Mouse (Mus musculus) intestine, postnatal 0 days (tissue): ENCODE data around the gene Setd2. TPM values are rescaled to one million over a fixed set of nuclear protein-coding genes. Genes with fewer than 3 reads are reported as not detected.

Experiments used
- ATAC-seq: fragments of 200-750 bp; cut with Nextera tagmentation; 2 replicates; pipeline ENCODE4 v1.8.0; 2017; ENCODE audit warnings: mild to moderate bottlenecking, moderate TSS enrichment, moderate library complexity
- H3K27ac ChIP-seq: fragments of 300-500 bp; sonication (generic); 2 replicates; pipeline ENCODE4 v1.5.1; 2014; ENCODE audit warnings: mild to moderate bottlenecking, low read depth, low read length, moderate library complexity
- H3K27me3 ChIP-seq: fragments of 300-500 bp; sonication (generic); replicated peaks from 2 replicates; pipeline ENCODE4 v1.6.1; 2014; ENCODE audit warnings: low read length, mixed read lengths; ENCODE audit not compliant: control insufficient read depth, insufficient read depth
- H3K36me3 ChIP-seq: fragments of 300-500 bp; sonication (generic); 2 replicates; pipeline ENCODE4 v1.6.1; 2014; ENCODE audit warnings: mild to moderate bottlenecking, moderate library complexity; ENCODE audit not compliant: control insufficient read depth, insufficient read depth
- H3K4me1 ChIP-seq: fragments of 300-500 bp; sonication (generic); replicated peaks from 2 replicates; pipeline ENCODE4 v1.6.1; 2014; ENCODE audit warnings: antibody characterized with exemption, low read length, mixed read lengths; ENCODE audit not compliant: control insufficient read depth, insufficient read depth
- H3K4me2 ChIP-seq: fragments of 300-500 bp; sonication (generic); replicated peaks from 2 replicates; pipeline ENCODE4 v1.6.1; 2014; ENCODE audit warnings: low read depth, mild to moderate bottlenecking, moderate library complexity
- H3K4me3 ChIP-seq: fragments of 300-500 bp; sonication (generic); 2 replicates; pipeline ENCODE4 v1.5.1; 2014; ENCODE audit warnings: low read depth, low read length
- H3K9ac ChIP-seq: fragments of 300-500 bp; sonication (generic); 2 replicates; pipeline ENCODE4 v1.6.1; 2014; ENCODE audit warnings: mild to moderate bottlenecking, low read depth, low read length
- H3K9me3 ChIP-seq: fragments of 300-500 bp; sonication (generic); 2 replicates; pipeline ENCODE4 v1.6.1; 2016; ENCODE audit warnings: mixed run types; ENCODE audit not compliant: control insufficient read depth
- CTCF ChIP-seq: sonication (generic); IDR thresholded peaks from 2 replicates; pipeline ENCODE4 v1.5.1; 2016; ENCODE audit warnings: low read depth, mild to moderate bottlenecking, control low read depth, antibody characterized with exemption, moderate library complexity
- WGBS: fragments of 180-500 bp; shearing (Covaris S2); extraction: QIAGEN DNeasy Blood & Tissue Kit; methylation state at CpG from one replicate; pipeline ENCODE4 v1.1.7; 2014; 5-methylcytosine and 5-hydroxymethylcytosine counted together
- polyA plus RNA-seq: library from polyadenylated mRNA; unstranded; fragments of >200 nt; fragmentation: Nextera tagmentation; extraction: Ambion mirVana; gene quantifications from 2 replicates; pipeline ENCODE4 v1.2.1, GENCODE M21; 2015

Gene Setd2
- polyA plus RNA-seq, 1 experiment from 2014 or later = 12.4 TPM

- 79% methylated on average over 4 of the region's 4 CpGs for WGBS
- Histone ChIP-seq H3K4me3 (no peak overlapping the region), H3K4me2 (no peak overlapping the region), H3K27me3 (no peaks in the 10 kb centered on the region), H3K9ac (no peak overlapping the region), H3K36me3 (no peaks in the 10 kb centered on the region; the same call in 1 of the 2 replicates), H3K9me3 (no peaks in the 10 kb centered on the region), H3K27ac (no peak overlapping the region), H3K4me1 (no peaks in the 10 kb centered on the region)
- no peak for TF ChIP-seq CTCF
- ATAC-seq = no peak
Observed at GRCm38 (mm10) chr9:110541988-110542387, 9.6 kb downstream of the Setd2 start.

- TF ChIP-seq CTCF = no peak
- H3K9ac ChIP-seq = no peak overlapping the region
- WGBS = 97% methylated on average over 19 of the region's 19 CpGs
- no peak overlapping the region for H3K4me2 ChIP-seq
- peaks cover 53% of the 10 kb centered on the region for H3K36me3 ChIP-seq
- H3K4me3 ChIP-seq = no peak overlapping the region
- no peaks in the 10 kb centered on the region for H3K9me3 ChIP-seq
- H3K4me1 ChIP-seq = no peaks in the 10 kb centered on the region
- no peak overlapping the region for H3K27ac ChIP-seq
- no peak for ATAC-seq
- H3K27me3 ChIP-seq = no peaks in the 10 kb centered on the region
Observed at GRCm38 (mm10) chr9:110548261-110548660, 15.9 kb downstream of the Setd2 start.

- Histone ChIP-seq H3K9ac (no peak overlapping the region), H3K9me3 (no peaks in the 10 kb centered on the region), H3K4me1 (no peaks in the 10 kb centered on the region), H3K4me3 (no peak overlapping the region), H3K27me3 (no peaks in the 10 kb centered on the region), H3K36me3 (peaks cover 68% of the 10 kb centered on the region), H3K4me2 (no peak overlapping the region), H3K27ac (no peak overlapping the region)
- peak; percentile 46 for TF ChIP-seq CTCF
- ATAC-seq = no peak
Observed at GRCm38 (mm10) chr9:110568309-110568708, 35.9 kb downstream of the Setd2 start.

DNA sequence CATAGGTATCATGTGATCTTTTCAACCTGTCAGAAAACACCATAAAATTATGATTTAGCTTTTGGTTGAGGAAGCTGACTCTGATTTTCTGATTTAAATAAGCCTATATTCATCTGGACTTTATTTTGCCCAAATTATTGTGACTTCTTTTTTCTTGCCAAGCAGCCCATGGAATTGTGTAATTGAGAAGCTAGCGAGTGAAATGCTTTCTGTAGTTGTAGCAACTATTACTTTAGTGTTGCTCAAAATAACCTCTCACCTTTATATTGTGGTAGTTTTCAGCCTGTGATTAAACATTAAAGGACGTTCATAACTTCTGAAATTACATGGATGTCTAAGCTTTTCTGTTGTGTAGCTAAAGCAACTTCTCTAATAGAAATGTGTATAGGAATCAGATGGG, 49.8 kb downstream of the Setd2 start:
- Histone ChIP-seq H3K4me2 (no peak overlapping the region), H3K9me3 (no peaks in the 10 kb centered on the region), H3K36me3 (peaks cover 20% of the 10 kb centered on the region), H3K4me1 (no peaks in the 10 kb centered on the region), H3K9ac (no peak overlapping the region), H3K27me3 (no peaks in the 10 kb centered on the region), H3K4me3 (no peak overlapping the region), H3K27ac (no peak overlapping the region)
- no peak for TF ChIP-seq CTCF
- WGBS = 90% methylated on average over 2 of the region's 2 CpGs
- no peak for ATAC-seq

DNA sequence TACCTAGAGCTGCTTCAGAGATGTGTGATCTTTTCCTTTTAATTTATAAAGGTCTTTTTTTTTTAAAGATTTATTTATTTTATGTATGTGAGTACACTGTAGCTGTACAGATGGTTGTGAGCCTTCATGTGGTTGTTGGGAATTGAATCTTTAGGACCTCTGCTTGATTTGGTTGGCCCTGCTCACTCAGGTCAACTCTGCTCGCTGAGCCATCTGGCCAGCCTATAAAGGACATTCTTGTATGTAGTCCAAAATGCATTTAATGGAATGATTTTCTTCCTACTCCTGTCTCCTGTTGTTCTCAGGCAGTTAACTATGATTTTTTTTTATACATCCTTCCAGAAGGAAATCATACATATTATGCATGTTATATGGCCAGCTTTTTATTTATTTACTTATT, 51.1 kb downstream of the Setd2 start:
- H3K9me3 ChIP-seq = no peaks in the 10 kb centered on the region
- TF ChIP-seq CTCF = no peak
- no peaks in the 10 kb centered on the region for H3K27me3 ChIP-seq
- no peak overlapping the region for H3K4me2 ChIP-seq
- no peak overlapping the region for H3K9ac ChIP-seq
- WGBS = 92% methylated on average over 1 of the region's 1 CpGs
- H3K4me1 ChIP-seq = no peaks in the 10 kb centered on the region
- ATAC-seq = no peak
- H3K36me3 ChIP-seq = peaks cover 17% of the 10 kb centered on the region; the same call in 1 of the 2 replicates
- no peak overlapping the region for H3K4me3 ChIP-seq
- H3K27ac ChIP-seq = no peak overlapping the region

GRCm38 (mm10) chr9:110611471-110611870, 79.1 kb downstream of the Setd2 start:
- no peak for TF ChIP-seq CTCF
- Histone ChIP-seq H3K4me1 (no peaks in the 10 kb centered on the region), H3K9ac (no peak overlapping the region), H3K36me3 (peaks cover 45% of the 10 kb centered on the region), H3K4me2 (no peak overlapping the region), H3K9me3 (no peaks in the 10 kb centered on the region), H3K4me3 (no peak overlapping the region), H3K27me3 (no peaks in the 10 kb centered on the region), H3K27ac (no peak overlapping the region)
- 89% methylated on average over 3 of the region's 3 CpGs for WGBS
- ATAC-seq = no peak

DNA sequence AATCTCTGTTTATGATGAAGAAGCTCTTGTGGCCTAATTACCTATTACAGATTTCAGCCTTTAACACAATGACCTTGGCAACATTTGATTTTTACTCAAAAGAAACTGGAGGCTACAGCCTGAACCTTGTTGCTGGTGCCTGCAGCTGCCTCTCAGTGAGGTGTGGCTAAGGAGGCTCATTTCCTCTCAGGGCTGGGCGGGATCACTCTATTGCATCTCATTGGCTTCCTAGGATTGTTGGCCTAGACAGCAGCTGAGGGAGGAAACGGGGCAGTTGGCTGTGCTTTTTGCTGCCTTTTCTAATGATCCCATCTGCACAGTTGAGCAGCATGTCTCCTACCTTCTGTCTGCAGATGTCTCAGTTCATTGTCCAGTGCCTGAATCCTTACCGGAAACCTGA, 84.7 kb downstream of the Setd2 start:
- H3K4me3 ChIP-seq = no peak overlapping the region
- TF ChIP-seq CTCF = no peak
- ATAC-seq = no peak
- H3K27me3 ChIP-seq = no peaks in the 10 kb centered on the region
- 72% methylated on average over 3 of the region's 3 CpGs for WGBS
- 0 out of 2 replicates have a peak overlapping the region, but pooled peaks have one; percentile 7 for H3K27ac ChIP-seq
- no peaks in the 10 kb centered on the region for H3K9me3 ChIP-seq
- peaks cover 68% of the 10 kb centered on the region for H3K36me3 ChIP-seq
- no peak overlapping the region for H3K4me2 ChIP-seq
- no peaks in the 10 kb centered on the region for H3K4me1 ChIP-seq
- H3K9ac ChIP-seq = no peak overlapping the region
